Mouse (Mus musculus) heart, adult 2 months (tissue): ENCODE measurements at regions not wholly inside any gene's neighbourhood (a gene's known extent, or its start where the extent isn't known, plus 50 kb on each side); places are given as distances from the start of the nearest gene placed in this dataset.
A peak's percentile ranks its signal among the peaks of the same experiment; 100 is the strongest.

Experiments used
- CTCF ChIP-seq: fragments of 200-600 bp; IDR thresholded peaks from 2 replicates; pipeline ENCODE4 v1.8.1; 2022; ENCODE audit warnings: antibody characterized with exemption, mild to moderate bottlenecking, moderate library complexity
- EP300 ChIP-seq: fragments of 200-500 bp; IDR thresholded peaks from 2 replicates; pipeline ENCODE4 v1.6.1; 2011; ENCODE audit warnings: low read depth, low read length, control low read depth; ENCODE audit not compliant: insufficient read depth
- POLR2A ChIP-seq: fragments of 200-500 bp; IDR thresholded peaks from 2 replicates; pipeline ENCODE4 v1.6.1; 2011; ENCODE audit warnings: mild to moderate bottlenecking, low read depth, low read length, control low read depth; ENCODE audit not compliant: insufficient read depth

- TF ChIP-seq CTCF: no peak
- TF ChIP-seq POLR2A: 0 out of 2 replicates have a peak, but pooled peaks have one; percentile 9
- TF ChIP-seq EP300: 0 out of 2 replicates have a peak, but pooled peaks have one; percentile 40
Measured at GRCm38 (mm10) chr1:120757283-120757821, 155.1 kb downstream of the En1 start.
